Mouse (Mus musculus) forebrain, embryonic 13.5 days (tissue): ENCODE data around the gene Ly6g5c. TPM values are rescaled to one million over a fixed set of nuclear protein-coding genes. Genes with fewer than 3 reads are reported as not detected.

Experiments used
- ATAC-seq: fragments of 200-750 bp; cut with Nextera tagmentation; 2 replicates; pipeline ENCODE4 v1.8.0; 2017
- H3K27ac ChIP-seq: fragments of 300-500 bp; sonication (generic); 2 replicates; pipeline ENCODE4 v1.5.1; 2015; ENCODE audit warnings: inconsistent platforms, mild to moderate bottlenecking, moderate library complexity
- H3K27me3 ChIP-seq: fragments of 300-500 bp; sonication (generic); 2 replicates; pipeline ENCODE4 v1.6.1; 2015; ENCODE audit warnings: mild to moderate bottlenecking, inconsistent platforms
- H3K36me3 ChIP-seq: fragments of 300-500 bp; sonication (generic); 2 replicates; pipeline ENCODE4 v1.6.1; 2015; ENCODE audit warnings: mild to moderate bottlenecking, inconsistent platforms; ENCODE audit not compliant: poor library complexity, severe bottlenecking
- H3K4me1 ChIP-seq: fragments of 300-500 bp; sonication (generic); 2 replicates; pipeline ENCODE4 v1.6.1; 2015; ENCODE audit warnings: inconsistent platforms
- H3K4me2 ChIP-seq: fragments of 300-500 bp; sonication (generic); 2 replicates; pipeline ENCODE4 v1.6.1; 2015; ENCODE audit warnings: inconsistent platforms, mild to moderate bottlenecking, moderate library complexity
- H3K4me3 ChIP-seq: fragments of 300-500 bp; sonication (generic); 2 replicates; pipeline ENCODE4 v1.5.1; 2015; ENCODE audit warnings: mild to moderate bottlenecking, inconsistent platforms
- H3K9ac ChIP-seq: fragments of 300-500 bp; sonication (generic); 2 replicates; pipeline ENCODE4 v1.6.1; 2015; ENCODE audit warnings: mild to moderate bottlenecking, inconsistent platforms
- H3K9me3 ChIP-seq: fragments of 300-500 bp; sonication (generic); replicated peaks from 2 replicates; pipeline ENCODE4 v1.6.1; 2016; ENCODE audit warnings: inconsistent platforms
- WGBS: fragments of 180-500 bp; shearing (Covaris S2); methylation state at CpG from one replicate; pipeline ENCODE4 v1.1.7; 2015; 5-methylcytosine and 5-hydroxymethylcytosine counted together
- polyA plus RNA-seq: library from polyadenylated mRNA; unstranded; fragments of >200 nt; fragmentation: Nextera tagmentation; extraction: Ambion mirVana; gene quantifications from 2 replicates; pipeline ENCODE4 v1.2.1, GENCODE M21; 2015

Gene Ly6g5c
- polyA plus RNA-seq, 1 experiment from 2014 or later, result not detected

DNA sequence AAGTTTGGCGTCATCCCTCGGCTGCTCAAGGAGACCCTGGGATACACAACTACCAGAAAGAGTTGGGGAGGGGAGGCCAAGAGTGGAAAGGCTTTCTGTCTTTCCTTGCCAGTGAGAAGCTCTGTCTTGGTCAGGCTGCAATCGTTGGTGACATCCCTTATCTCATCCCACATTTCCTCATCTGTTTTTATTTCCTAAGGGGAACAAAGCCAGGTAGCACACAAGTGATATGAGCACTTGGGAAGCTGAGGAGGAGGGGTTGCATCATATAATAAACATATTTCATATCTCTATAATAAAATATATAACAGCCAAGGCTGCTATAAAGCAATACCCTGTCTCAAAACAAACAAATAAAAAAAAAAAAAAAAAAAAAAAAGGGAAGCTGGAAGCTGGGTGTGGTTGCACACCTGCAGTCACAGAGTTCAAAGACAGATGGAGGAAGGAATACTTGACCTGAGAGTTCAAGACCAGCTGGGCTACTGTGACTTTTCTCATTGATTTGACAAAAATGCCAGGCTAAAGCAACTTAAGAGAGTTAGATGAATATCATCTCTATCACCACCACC is 24.1 kb upstream of the Ly6g5c start:
- H3K9ac ChIP-seq, result no peak overlapping the region
- H3K4me2 ChIP-seq, result no peak overlapping the region
- no peaks in the 10 kb centered on the region for H3K36me3 ChIP-seq
- H3K27me3 ChIP-seq, result 0 out of 2 replicates have a peak, but pooled peaks cover 3% of the 10 kb centered on the region
- 82% methylated on average over 3 of the region's 3 CpGs for WGBS
- ATAC-seq, result no peak
- H3K27ac ChIP-seq, result no peak overlapping the region
- no peak overlapping the region for H3K4me3 ChIP-seq
- no peaks in the 10 kb centered on the region for H3K9me3 ChIP-seq
- 0 out of 2 replicates have a peak, but pooled peaks cover 5% of the 10 kb centered on the region for H3K4me1 ChIP-seq

DNA sequence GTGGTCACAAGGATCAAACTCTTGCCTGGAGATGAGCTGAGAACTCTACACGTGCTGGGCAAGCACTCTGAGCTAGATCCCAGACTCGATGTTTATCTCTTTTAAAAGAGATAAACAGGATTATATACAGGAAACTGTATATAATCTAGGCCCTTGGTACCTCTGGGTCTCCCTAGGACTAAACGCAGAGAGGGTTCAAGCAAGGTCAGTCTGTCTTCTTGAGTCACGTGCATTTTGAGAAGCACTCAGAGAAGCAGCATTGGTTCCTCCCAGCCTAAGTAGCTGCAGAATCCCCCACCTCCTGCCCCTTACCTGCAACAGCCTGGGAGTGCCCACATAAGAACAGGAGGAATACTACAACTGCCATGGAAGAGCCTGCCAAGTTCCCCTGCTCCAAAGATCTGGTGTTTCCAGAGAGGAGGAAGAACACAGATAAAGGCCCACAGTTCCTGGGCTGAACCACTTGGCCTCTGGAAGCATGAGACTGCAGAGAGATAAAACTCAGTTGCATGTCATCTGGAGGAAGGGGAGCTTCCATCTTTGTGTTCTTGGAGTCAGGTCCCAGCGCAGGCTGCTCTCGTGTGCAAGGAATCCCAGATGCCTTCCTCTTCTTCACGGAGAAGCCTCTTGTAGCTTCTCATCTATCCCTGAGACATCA is 22.7 kb upstream of the Ly6g5c start, which contains the start of gene Ly6g6f:
TSS of gene Ly6g6f (minus strand) at position 403 of the 658 bp plus-strand sequence.
- no peak within 1 kb of the TSS for H3K27ac ChIP-seq
- ATAC-seq, result no peak
- no peak within 1 kb of the TSS for H3K4me2 ChIP-seq
- H3K9ac ChIP-seq, result no peak within 1 kb of the TSS
- 85% methylated on average over 7 of the region's 7 CpGs for WGBS
- H3K4me3 ChIP-seq, result no peak within 1 kb of the TSS
- H3K9me3 ChIP-seq, result no peaks in the 10 kb centered on the region
- peaks cover 12% of the 10 kb centered on the region for H3K4me1 ChIP-seq
- H3K36me3 ChIP-seq, result no peaks in the 10 kb centered on the region
- 0 out of 2 replicates have a peak, but pooled peaks cover 3% of the 10 kb centered on the region for H3K27me3 ChIP-seq

DNA sequence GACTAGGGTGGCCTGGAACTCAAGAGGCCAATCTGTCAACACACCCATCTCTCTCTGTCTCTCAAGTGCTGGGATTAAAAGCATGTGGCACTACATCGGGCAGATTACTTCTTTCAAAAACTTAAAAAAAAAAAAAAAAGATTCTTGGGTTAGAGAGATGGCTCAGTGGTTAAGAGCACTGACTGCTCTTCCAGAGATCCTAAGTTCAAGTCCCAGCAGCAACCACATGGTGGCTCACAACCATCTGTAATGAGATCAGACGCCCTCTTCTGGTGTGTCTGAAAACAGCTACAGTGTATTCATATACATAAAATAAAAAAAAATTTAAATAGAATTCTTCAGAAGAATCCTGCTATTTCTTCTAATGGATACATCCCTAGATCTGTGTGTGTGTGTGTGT is 19.9 kb upstream of the Ly6g5c start:
- WGBS, result 61% methylated on average over 2 of the region's 2 CpGs
- H3K4me3 ChIP-seq, result no peak overlapping the region
- H3K36me3 ChIP-seq, result peaks cover 17% of the 10 kb centered on the region
- no peaks in the 10 kb centered on the region for H3K9me3 ChIP-seq
- H3K27me3 ChIP-seq, result 0 out of 2 replicates have a peak, but pooled peaks cover 3% of the 10 kb centered on the region
- H3K9ac ChIP-seq, result no peak overlapping the region
- no peak overlapping the region for H3K27ac ChIP-seq
- peaks cover 19% of the 10 kb centered on the region for H3K4me1 ChIP-seq
- ATAC-seq, result no peak
- no peak overlapping the region for H3K4me2 ChIP-seq

DNA sequence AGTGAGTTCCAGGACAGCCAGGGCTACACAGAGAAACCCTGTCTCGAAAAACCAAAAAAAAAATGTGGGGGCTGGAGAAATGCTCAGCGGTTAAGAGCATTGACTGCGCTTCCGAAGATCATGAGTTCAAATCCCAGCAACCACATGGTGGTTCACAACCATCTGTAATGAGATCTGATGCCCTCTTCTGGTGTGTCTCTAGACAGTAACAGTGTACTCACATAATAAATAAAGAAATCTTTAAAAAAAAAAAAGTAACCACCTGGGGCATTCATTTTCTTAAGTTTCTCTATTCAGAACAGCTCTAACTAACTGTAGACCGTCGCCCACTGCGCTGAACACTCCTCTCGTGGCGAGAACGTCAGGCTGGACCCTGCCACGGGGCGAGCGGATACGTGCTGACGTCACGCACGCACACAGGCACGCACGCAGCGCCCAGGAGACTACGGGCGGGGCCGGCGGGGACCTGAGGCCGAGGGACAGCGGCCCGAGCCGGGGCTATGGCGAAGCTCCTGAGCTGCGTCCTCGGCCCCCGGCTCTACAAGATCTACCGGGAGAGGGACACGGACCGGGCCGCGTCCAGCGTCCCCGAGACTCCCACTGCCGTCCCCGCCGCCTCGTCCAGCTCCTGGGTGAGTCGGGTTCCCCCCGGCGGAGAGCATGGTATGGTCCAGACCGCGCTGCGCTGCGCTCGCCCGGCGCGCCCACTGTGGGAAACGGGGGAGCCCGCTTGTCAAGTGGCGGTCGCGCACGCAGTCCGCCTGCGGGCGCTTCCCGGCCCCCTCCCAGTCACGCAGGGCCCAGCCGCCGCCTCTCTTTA is 19.0 kb upstream of the Ly6g5c start, which contains the start of gene Abhd16a:
TSS of gene Abhd16a (plus strand) at position 439 of the 820 bp plus-strand sequence.
- 4% methylated on average over 52 of the region's 67 CpGs for WGBS
- Histone ChIP-seq H3K27me3 (0 out of 2 replicates have a peak, but pooled peaks cover 3% of the 10 kb centered on the region), H3K9ac (peak within 1 kb of the TSS; percentile 90), H3K36me3 (peaks cover 25% of the 10 kb centered on the region), H3K27ac (peak within 1 kb of the TSS; percentile 96), H3K4me3 (peak within 1 kb of the TSS; percentile 60), H3K4me2 (peak within 1 kb of the TSS; percentile 69), H3K9me3 (no peaks in the 10 kb centered on the region), H3K4me1 (peaks cover 19% of the 10 kb centered on the region)
- ATAC-seq, result peak; percentile 98

DNA sequence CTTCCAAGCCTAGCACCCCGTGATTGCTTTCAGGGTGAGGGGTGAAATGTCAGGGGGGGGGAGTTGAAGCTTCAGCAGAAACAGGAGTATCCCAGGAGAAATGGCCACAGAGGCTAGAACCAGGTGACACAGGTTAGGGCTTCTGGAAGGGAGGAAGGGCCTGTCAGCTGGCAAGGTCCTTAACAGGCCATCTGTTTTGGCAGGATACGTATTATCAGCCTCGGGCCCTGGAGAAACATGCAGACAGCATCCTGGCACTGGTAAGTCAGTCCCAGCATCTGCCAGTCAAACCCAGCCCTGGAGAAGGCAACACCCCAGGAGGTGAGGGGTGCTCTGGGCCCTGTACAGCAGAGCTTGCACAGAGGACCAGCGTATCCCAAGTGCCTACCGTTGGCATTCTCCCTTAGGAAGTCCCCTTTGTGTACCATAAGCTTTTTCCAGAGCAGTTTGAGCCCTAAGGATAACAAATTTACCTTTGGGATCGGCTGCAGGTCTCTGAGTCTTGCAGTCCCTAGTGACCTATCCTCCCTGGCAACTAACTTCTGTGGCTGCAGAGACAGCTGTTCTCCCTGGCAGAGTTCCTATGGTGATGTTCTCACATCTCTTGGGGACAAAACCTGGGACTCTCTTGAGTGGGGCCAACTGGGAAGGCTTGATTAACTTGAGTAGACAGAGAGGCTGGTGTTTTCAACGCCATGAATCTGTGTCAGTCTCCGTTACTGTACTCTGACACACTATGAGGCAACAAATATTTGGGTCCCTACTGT is 17.7 kb upstream of the Ly6g5c start:
- 0 out of 2 replicates have a peak, but pooled peaks cover 3% of the 10 kb centered on the region for H3K27me3 ChIP-seq
- H3K27ac ChIP-seq, result peak overlapping the region; percentile 96
- H3K4me2 ChIP-seq, result peak overlapping the region; percentile 69
- peaks cover 19% of the 10 kb centered on the region for H3K4me1 ChIP-seq
- peak overlapping the region; percentile 60 for H3K4me3 ChIP-seq
- ATAC-seq, result 0 out of 2 replicates have a peak, but pooled peaks have one; percentile 13
- no peaks in the 10 kb centered on the region for H3K9me3 ChIP-seq
- H3K36me3 ChIP-seq, result peaks cover 39% of the 10 kb centered on the region
- WGBS, result 65% methylated on average over 8 of the region's 8 CpGs
- peak overlapping the region; percentile 90 for H3K9ac ChIP-seq

DNA sequence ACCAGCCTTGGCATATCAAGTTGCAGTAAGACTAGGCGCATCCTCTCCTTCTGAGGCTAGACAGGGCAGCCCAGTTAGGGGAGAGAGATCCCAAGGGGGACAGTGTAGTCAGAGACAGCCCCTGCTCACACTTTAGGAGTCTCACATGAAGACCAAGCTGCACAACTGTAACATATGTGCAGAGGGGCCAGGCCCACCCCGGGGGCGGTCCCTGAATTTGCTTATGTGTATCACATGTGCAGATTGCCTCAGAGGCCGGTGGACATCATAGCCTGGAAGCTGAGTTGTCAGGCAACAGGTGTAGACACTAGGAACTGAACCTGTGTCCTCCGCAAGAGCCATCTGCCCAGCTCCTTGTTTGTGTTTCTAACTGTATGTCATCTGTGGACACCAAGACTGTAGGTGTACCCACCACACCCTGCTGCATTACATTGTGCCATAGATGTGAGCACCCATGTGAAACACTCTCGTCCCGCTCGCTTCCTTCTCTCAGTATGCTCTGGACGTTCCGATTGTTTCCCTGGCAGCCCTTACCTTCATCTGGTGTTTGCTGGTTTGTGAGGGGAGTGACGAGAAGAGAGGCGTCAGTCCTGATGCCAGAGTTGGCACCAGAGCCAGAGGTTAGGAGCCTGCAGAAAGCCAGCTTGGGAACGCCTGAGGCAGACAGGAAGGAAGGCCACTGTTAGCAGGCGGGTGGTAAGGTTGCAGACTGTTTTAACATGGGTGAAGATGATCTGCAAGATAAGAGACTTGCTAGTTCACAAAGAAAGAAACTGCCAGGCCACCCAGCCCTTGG is 15.5 kb upstream of the Ly6g5c start:
- H3K9me3 ChIP-seq, result no peaks in the 10 kb centered on the region
- H3K4me3 ChIP-seq, result no peak overlapping the region
- no peaks in the 10 kb centered on the region for H3K27me3 ChIP-seq
- H3K36me3 ChIP-seq, result peaks cover 61% of the 10 kb centered on the region
- ATAC-seq, result no peak
- H3K27ac ChIP-seq, result no peak overlapping the region
- no peak overlapping the region for H3K9ac ChIP-seq
- H3K4me1 ChIP-seq, result peaks cover 19% of the 10 kb centered on the region
- WGBS, result 96% methylated on average over 14 of the region's 14 CpGs
- H3K4me2 ChIP-seq, result no peak overlapping the region

DNA sequence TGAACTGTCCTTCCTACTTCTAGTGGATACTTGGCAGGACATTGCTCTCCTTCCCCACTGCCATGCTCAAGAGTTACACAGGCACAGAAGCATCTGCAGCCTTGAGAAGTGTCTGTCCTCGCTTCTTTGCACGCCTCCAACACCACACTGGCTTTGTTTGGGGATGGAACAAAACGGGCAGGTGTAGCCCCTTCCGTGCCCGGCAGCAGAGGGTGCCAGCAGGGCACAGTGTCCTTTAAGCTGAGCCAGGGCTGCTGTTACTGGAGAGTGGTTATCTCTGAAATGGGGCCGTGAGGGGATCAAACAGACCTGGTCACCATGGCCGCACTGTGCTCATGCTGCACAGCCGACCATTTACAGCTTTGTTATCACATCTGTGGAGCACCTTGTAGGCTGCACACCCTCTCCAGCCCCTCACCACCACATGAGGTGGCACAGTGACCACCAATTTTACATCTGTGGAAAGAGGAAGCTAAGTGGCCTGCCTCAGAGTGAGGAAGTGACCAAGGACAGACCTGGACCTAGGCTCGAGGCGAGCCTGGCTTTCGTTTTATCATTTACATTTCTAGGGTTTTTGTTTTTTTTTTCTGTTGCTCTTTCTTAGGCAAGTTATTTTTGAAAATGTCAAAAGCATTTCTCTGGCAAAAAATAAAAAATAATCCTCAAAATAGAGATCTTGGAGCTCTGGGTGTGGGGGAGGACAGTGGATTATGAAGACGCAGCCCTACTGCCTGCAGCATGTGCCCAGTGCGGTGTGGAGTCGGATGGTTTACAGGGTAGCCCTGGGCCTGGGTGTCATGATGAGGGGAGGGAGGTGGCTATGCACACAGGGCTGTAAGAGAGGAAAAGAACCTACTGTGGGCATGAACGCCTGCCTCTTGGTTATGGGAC is 13.4 kb upstream of the Ly6g5c start:
- no peaks in the 10 kb centered on the region for H3K27me3 ChIP-seq
- peaks cover 82% of the 10 kb centered on the region for H3K36me3 ChIP-seq
- ATAC-seq, result no peak
- H3K9ac ChIP-seq, result no peak overlapping the region; the same call in 1 of the 2 replicates
- H3K27ac ChIP-seq, result no peak overlapping the region
- 94% methylated on average over 15 of the region's 15 CpGs for WGBS
- H3K4me1 ChIP-seq, result peaks cover 19% of the 10 kb centered on the region
- H3K9me3 ChIP-seq, result no peaks in the 10 kb centered on the region
- H3K4me2 ChIP-seq, result no peak overlapping the region
- no peak overlapping the region for H3K4me3 ChIP-seq

DNA sequence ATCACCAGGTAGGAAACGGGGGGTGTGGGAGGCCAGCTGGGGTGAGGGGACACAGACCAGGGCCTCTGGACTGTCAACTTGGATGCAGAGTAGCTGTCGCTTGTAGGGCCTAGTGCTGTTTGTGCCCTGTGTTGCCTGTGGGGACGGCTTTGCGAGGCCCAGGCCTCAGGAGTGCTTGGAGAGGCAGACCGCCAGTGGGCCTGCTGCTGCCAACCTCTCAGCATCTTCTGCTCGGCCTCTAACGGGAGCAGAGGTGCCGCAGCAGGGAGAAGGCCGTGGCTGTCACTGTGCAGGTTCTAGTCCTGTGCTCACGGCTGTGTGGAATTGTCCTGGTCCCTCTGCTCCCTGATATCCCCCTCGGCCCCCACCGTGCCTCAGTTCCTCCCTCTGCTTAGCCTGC is 11.5 kb upstream of the Ly6g5c start:
- Histone ChIP-seq H3K4me3 (no peak overlapping the region), H3K9me3 (no peaks in the 10 kb centered on the region), H3K36me3 (peaks cover 98% of the 10 kb centered on the region), H3K4me1 (no peaks in the 10 kb centered on the region), H3K27ac (no peak overlapping the region), H3K27me3 (no peaks in the 10 kb centered on the region), H3K4me2 (no peak overlapping the region), H3K9ac (no peak overlapping the region)
- ATAC-seq, result no peak
- 85% methylated on average over 12 of the region's 12 CpGs for WGBS

DNA sequence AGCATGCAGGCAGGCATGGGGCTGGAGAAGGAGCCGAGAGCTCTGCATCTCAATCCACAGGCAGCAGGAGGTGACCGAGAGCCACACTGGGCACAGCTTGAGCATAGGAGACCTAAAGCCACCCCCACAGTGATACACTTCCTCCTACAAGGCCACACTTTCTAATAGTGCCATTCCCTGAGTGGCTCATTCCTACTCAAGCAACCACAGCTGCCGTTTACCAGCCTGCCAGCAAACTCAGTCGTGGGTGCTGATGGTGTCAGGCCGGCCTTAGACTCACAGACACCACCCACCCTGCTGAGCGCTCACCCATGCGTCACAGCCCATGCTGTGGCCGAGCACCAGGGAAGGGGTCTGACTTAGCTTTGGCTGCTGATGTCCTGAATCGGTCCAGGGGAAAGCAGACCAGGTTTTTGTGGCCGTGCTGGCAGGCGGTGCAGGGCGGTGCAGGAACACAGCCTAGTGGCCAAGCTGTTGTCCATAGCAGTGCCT is 10.9 kb upstream of the Ly6g5c start:
- no peaks in the 10 kb centered on the region for H3K27me3 ChIP-seq
- no peak for ATAC-seq
- H3K9ac ChIP-seq, result no peak overlapping the region
- WGBS, result 84% methylated on average over 12 of the region's 12 CpGs
- no peak overlapping the region for H3K27ac ChIP-seq
- no peaks in the 10 kb centered on the region for H3K4me1 ChIP-seq
- no peak overlapping the region for H3K4me3 ChIP-seq
- no peak overlapping the region for H3K4me2 ChIP-seq
- peaks cover 99% of the 10 kb centered on the region for H3K36me3 ChIP-seq
- H3K9me3 ChIP-seq, result no peaks in the 10 kb centered on the region

DNA sequence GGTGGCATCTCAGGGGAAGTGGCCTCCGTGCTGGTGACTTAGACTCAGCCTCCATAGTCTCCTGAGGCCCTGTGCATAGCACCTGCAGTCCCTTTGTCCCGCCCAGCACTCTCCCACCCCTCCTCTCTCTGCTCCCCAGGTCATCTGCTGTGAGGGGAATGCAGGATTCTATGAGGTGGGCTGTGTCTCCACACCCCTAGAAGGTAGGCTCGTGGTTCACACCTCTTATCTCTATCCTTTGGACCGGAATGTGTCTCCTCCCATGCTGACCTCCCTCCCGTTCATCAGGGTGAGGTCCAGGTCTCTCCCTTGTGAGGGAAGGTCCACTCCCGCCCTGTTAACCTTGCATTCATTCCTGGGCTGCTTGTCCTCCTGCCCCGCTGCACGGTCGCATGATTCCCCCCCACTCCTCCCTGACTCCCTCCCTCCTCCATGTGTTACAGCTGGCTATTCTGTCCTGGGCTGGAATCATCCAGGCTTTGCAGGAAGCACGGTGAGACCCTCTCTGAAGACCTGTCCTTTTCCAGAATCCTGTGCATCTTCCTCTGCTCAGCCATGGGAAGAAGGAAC is 7.8 kb upstream of the Ly6g5c start:
- Histone ChIP-seq H3K27me3 (no peaks in the 10 kb centered on the region), H3K4me1 (no peaks in the 10 kb centered on the region), H3K36me3 (peaks cover 86% of the 10 kb centered on the region), H3K4me3 (no peak overlapping the region), H3K9me3 (no peaks in the 10 kb centered on the region), H3K4me2 (no peak overlapping the region), H3K9ac (no peak overlapping the region), H3K27ac (no peak overlapping the region)
- WGBS, result 72% methylated on average over 10 of the region's 10 CpGs
- no peak for ATAC-seq
